Mouse (Mus musculus): ENCODE measurements around the gene Nsf.

Gene Nsf

GRCm38 (mm10) chr11:103774228-103774530, 179.7 kb downstream of the Nsf start:
- H3K4me3 ChIP-seq (replicated peaks; ENCODE audit: low read length) = peak overlapping the region; percentile 74

GRCm38 (mm10) chr11:103773387-103774227, 180.2 kb downstream of the Nsf start, which contains the start of gene Wnt3:
Gene Wnt3 (plus strand): TSS chr11:103774150.
- H3K9me3 ChIP-seq (ENCODE audit: low read length) = no peaks in the 10 kb centered on the region
- peaks cover 100% of the 10 kb centered on the region for H3K27me3 ChIP-seq (ENCODE audit: insufficient read depth, low read length)
- TF ChIP-seq POU5F1 (IDR thresholded peaks at IDR 0.05; ENCODE audit: borderline replicate concordance, low read length) (no peak), CTCF (conservative IDR thresholded peaks at IDR 0.05; ENCODE audit: low read length) (no peak), NANOG (IDR thresholded peaks at IDR 0.05; ENCODE audit: borderline replicate concordance, low read length) (no peak)
- peaks cover 58% of the 10 kb centered on the region for H3K4me1 ChIP-seq (replicated peaks; ENCODE audit: low read depth, low read length)
- no peaks in the 10 kb centered on the region for H3K36me3 ChIP-seq (ENCODE audit: insufficient read depth, low read length)
- peak within 1 kb of the TSS; percentile 74 for H3K4me3 ChIP-seq (replicated peaks; ENCODE audit: low read length)

More at GRCm38 (mm10) chr11:103774228-103774530, 179.7 kb downstream of the Nsf start:
- no peaks in the 10 kb centered on the region for H3K36me3 ChIP-seq (ENCODE audit: insufficient read depth, low read length)
- peaks cover 99% of the 10 kb centered on the region for H3K27me3 ChIP-seq (ENCODE audit: insufficient read depth, low read length)
- TF ChIP-seq CTCF (conservative IDR thresholded peaks at IDR 0.05; ENCODE audit: low read length) (no peak), NANOG (IDR thresholded peaks at IDR 0.05; ENCODE audit: borderline replicate concordance, low read length) (no peak), POU5F1 (IDR thresholded peaks at IDR 0.05; ENCODE audit: borderline replicate concordance, low read length) (no peak)
- peaks cover 58% of the 10 kb centered on the region for H3K4me1 ChIP-seq (replicated peaks; ENCODE audit: low read depth, low read length)
- H3K9me3 ChIP-seq (ENCODE audit: low read length) = no peaks in the 10 kb centered on the region

GRCm38 (mm10) chr11:103772505-103773386, 181.1 kb downstream of the Nsf start:
- H3K4me3 ChIP-seq (replicated peaks; ENCODE audit: low read length) = peak overlapping the region; percentile 74
- H3K4me1 ChIP-seq (replicated peaks; ENCODE audit: low read depth, low read length) = peaks cover 50% of the 10 kb centered on the region
- peaks cover 100% of the 10 kb centered on the region for H3K27me3 ChIP-seq (ENCODE audit: insufficient read depth, low read length)
- H3K36me3 ChIP-seq (ENCODE audit: insufficient read depth, low read length) = no peaks in the 10 kb centered on the region
- TF ChIP-seq NANOG (IDR thresholded peaks at IDR 0.05; ENCODE audit: borderline replicate concordance, low read length) (no peak), CTCF (conservative IDR thresholded peaks at IDR 0.05; ENCODE audit: low read length) (no peak), POU5F1 (IDR thresholded peaks at IDR 0.05; ENCODE audit: borderline replicate concordance, low read length) (no peak)
- no peaks in the 10 kb centered on the region for H3K9me3 ChIP-seq (ENCODE audit: low read length)

Data from E14TG2a.4 (cell line).